Mouse (Mus musculus): ENCODE measurements at regions not wholly inside any gene's neighbourhood (a gene's known extent, or its start where the extent isn't known, plus 50 kb on each side); places are given as distances from the start of the nearest gene placed in this dataset.

DNA sequence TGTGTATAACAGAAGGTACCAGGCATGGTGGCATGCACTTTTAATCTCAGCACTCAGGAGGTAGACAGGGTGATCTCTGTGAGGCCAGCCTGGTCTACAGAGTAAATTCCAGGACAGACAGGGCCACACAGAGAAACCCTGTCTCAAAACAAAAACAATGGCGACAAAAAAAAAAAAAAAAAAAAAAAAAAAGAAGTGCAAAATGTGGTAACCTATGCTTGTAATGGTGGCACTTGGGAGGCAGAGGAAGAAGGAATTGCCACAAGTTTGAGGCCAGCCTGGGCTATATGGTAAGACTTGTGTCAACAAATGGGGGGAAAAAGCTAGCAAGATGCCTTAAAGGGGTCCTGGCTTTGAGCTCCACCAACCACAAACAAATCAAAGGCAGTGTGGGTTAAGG is 67.6 kb downstream of the Ddx3x start:
- TF ChIP-seq CTCF (IDR thresholded peaks at IDR 0.05; ENCODE audit: low read depth, low read length): no peak
- TF ChIP-seq POLR2A (IDR thresholded peaks at IDR 0.05; ENCODE audit: borderline replicate concordance, low read depth, low read length): no peak

Measured in bone marrow macrophage, adult 2 months (primary cell).